13 mouse cellular contexts compared by ENCODE assay signal in genomic region chr16:29760627-29761026, GRCm38 (mm10).
"Had no signal": no experiment of that assay in that cellular context is flagged by ENCODE, and none has a peak within 500 bp of the region (broad histone marks: within the 10 kb centered on the region; RNA-seq: fewer than 3 reads in every experiment).

No protein-coding gene starts in this region.

- H3K4me2 ChIP-seq: liver, embryonic 11.5 days; liver, embryonic 15.5 days; midbrain, embryonic 11.5 days; midbrain, embryonic 15.5 days; neural tube, embryonic 12.5 days had no signal

- H3K9me3 ChIP-seq: liver, embryonic 15.5 days; midbrain, embryonic 15.5 days; neural tube, embryonic 12.5 days had no signal

- H3K4me3 ChIP-seq: layer of hippocampus, adult 2 months; liver, embryonic 15.5 days; megakaryocyte, embryonic 14.5 days; midbrain, embryonic 15.5 days; neural tube, embryonic 12.5 days had no signal

- ATAC-seq: lung, postnatal 0 days; midbrain, embryonic 15.5 days had no signal

- H3K4me1 ChIP-seq: liver, embryonic 15.5 days had no signal

- H3K27ac ChIP-seq: layer of hippocampus, adult 2 months; liver, embryonic 15.5 days; macrophage; midbrain, embryonic 15.5 days; neural tube, embryonic 12.5 days had no signal

- DNase-seq: kidney, adult 18-20 months; kidney, postnatal 10 days; kidney, postnatal 4 days; thymus, postnatal 14 days had no signal

- H3K9ac ChIP-seq: liver, embryonic 15.5 days; midbrain, embryonic 15.5 days; neural tube, embryonic 12.5 days had no signal

- H3K36me3 ChIP-seq: liver, embryonic 15.5 days; midbrain, embryonic 15.5 days; neural tube, embryonic 12.5 days had no signal

- H3K27me3 ChIP-seq: midbrain, embryonic 15.5 days had no signal
